Mouse (Mus musculus): ENCODE data around the gene Bcl2l11. TPM values are rescaled to one million over a fixed set of nuclear protein-coding genes. Genes with fewer than 3 reads are reported as not detected.
A peak's percentile ranks its signal among the peaks of the same experiment; 100 is the strongest.

Gene Bcl2l11
- polyA plus RNA-seq, 1 experiment from 2014 or later = 29.8 TPM

- no peaks in the 10 kb centered on the region for H3K36me3 ChIP-seq
- no peaks in the 10 kb centered on the region for H3K9me3 ChIP-seq (replicated peaks)
- no peaks in the 10 kb centered on the region for H3K27me3 ChIP-seq
- 94% methylated on average over 12 of the region's 12 CpGs for WGBS
- no peak overlapping the region for H3K9ac ChIP-seq
- H3K4me3 ChIP-seq (replicated peaks) = no peak overlapping the region
- no peak for ATAC-seq (replicated peaks; ENCODE audit: low FRiP score)
- H3K4me1 ChIP-seq = peaks cover 9% of the 10 kb centered on the region; the same call in 1 of the 2 replicates
- H3K4me2 ChIP-seq = no peak overlapping the region
- no peak overlapping the region for H3K27ac ChIP-seq
Observed at GRCm38 (mm10) chr2:128167930-128168329, 42.1 kb downstream of the Bcl2l11 start.

GRCm38 (mm10) chr2:128169486-128169885 lies 43.6 kb downstream of the Bcl2l11 start:
- no peaks in the 10 kb centered on the region for H3K36me3 ChIP-seq
- no peak for ATAC-seq (replicated peaks; ENCODE audit: low FRiP score)
- 85% methylated on average over 5 of the region's 5 CpGs for WGBS
- H3K27ac ChIP-seq = no peak overlapping the region
- H3K27me3 ChIP-seq = no peaks in the 10 kb centered on the region
- H3K9ac ChIP-seq = no peak overlapping the region
- peaks cover 21% of the 10 kb centered on the region for H3K4me1 ChIP-seq
- no peak overlapping the region for H3K4me3 ChIP-seq (replicated peaks)
- no peaks in the 10 kb centered on the region for H3K9me3 ChIP-seq (replicated peaks)
- H3K4me2 ChIP-seq = no peak overlapping the region

- no peaks in the 10 kb centered on the region for H3K9me3 ChIP-seq (replicated peaks)
- no peaks in the 10 kb centered on the region for H3K27me3 ChIP-seq
- no peak for ATAC-seq (replicated peaks; ENCODE audit: low FRiP score)
- no peaks in the 10 kb centered on the region for H3K36me3 ChIP-seq
- no peak overlapping the region for H3K4me3 ChIP-seq (replicated peaks)
- no peak overlapping the region for H3K4me2 ChIP-seq
- H3K4me1 ChIP-seq = peaks cover 24% of the 10 kb centered on the region
- no peak overlapping the region for H3K27ac ChIP-seq
- H3K9ac ChIP-seq = no peak overlapping the region
- WGBS = 84% methylated on average over 11 of the region's 11 CpGs
Observed at GRCm38 (mm10) chr2:128169972-128170371, 44.1 kb downstream of the Bcl2l11 start.

GRCm38 (mm10) chr2:128170614-128171013 lies 44.8 kb downstream of the Bcl2l11 start:
- H3K27ac ChIP-seq = no peak overlapping the region
- H3K4me2 ChIP-seq = no peak overlapping the region
- no peaks in the 10 kb centered on the region for H3K9me3 ChIP-seq (replicated peaks)
- WGBS = 90% methylated on average over 3 of the region's 3 CpGs
- no peaks in the 10 kb centered on the region for H3K27me3 ChIP-seq
- no peak for ATAC-seq (replicated peaks; ENCODE audit: low FRiP score)
- no peak overlapping the region for H3K9ac ChIP-seq
- H3K36me3 ChIP-seq = no peaks in the 10 kb centered on the region
- peaks cover 24% of the 10 kb centered on the region for H3K4me1 ChIP-seq
- H3K4me3 ChIP-seq (replicated peaks) = no peak overlapping the region

GRCm38 (mm10) chr2:128172266-128172665 lies 46.4 kb downstream of the Bcl2l11 start:
- no peak overlapping the region for H3K4me3 ChIP-seq (replicated peaks)
- H3K36me3 ChIP-seq = no peaks in the 10 kb centered on the region
- H3K9ac ChIP-seq = no peak overlapping the region
- 92% methylated on average over 5 of the region's 5 CpGs for WGBS
- H3K4me1 ChIP-seq = peaks cover 25% of the 10 kb centered on the region
- H3K4me2 ChIP-seq = no peak overlapping the region
- H3K27me3 ChIP-seq = no peaks in the 10 kb centered on the region
- H3K27ac ChIP-seq = no peak overlapping the region
- ATAC-seq (replicated peaks; ENCODE audit: low FRiP score) = no peak
- H3K9me3 ChIP-seq (replicated peaks) = no peaks in the 10 kb centered on the region

- no peaks in the 10 kb centered on the region for H3K36me3 ChIP-seq
- no peak overlapping the region for H3K4me2 ChIP-seq
- peaks cover 32% of the 10 kb centered on the region for H3K4me1 ChIP-seq
- H3K27me3 ChIP-seq = no peaks in the 10 kb centered on the region
- H3K27ac ChIP-seq = no peak overlapping the region
- no peak overlapping the region for H3K9ac ChIP-seq
- no peak for ATAC-seq (replicated peaks; ENCODE audit: low FRiP score)
- H3K9me3 ChIP-seq (replicated peaks) = no peaks in the 10 kb centered on the region
- no peak overlapping the region for H3K4me3 ChIP-seq (replicated peaks)
- WGBS = 30% methylated on average over 5 of the region's 5 CpGs
Observed at GRCm38 (mm10) chr2:128174176-128174575, 48.3 kb downstream of the Bcl2l11 start.

GRCm38 (mm10) chr2:128174604-128175342 lies 48.9 kb downstream of the Bcl2l11 start:
- ATAC-seq (replicated peaks; ENCODE audit: low FRiP score) = no peak
- Histone ChIP-seq H3K36me3 (no peaks in the 10 kb centered on the region), H3K9ac (no peak overlapping the region), H3K27ac (no peak overlapping the region), H3K27me3 (no peaks in the 10 kb centered on the region), H3K4me3 (replicated peaks) (no peak overlapping the region), H3K4me1 (peaks cover 38% of the 10 kb centered on the region), H3K4me2 (no peak overlapping the region), H3K9me3 (replicated peaks) (no peaks in the 10 kb centered on the region)
- WGBS = 40% methylated on average over 9 of the region's 9 CpGs

GRCm38 (mm10) chr2:128175625-128176024 lies 49.8 kb downstream of the Bcl2l11 start:
- H3K27ac ChIP-seq = no peak overlapping the region
- H3K4me1 ChIP-seq = peaks cover 44% of the 10 kb centered on the region
- no peak overlapping the region for H3K4me2 ChIP-seq
- no peaks in the 10 kb centered on the region for H3K36me3 ChIP-seq
- no peak for ATAC-seq (replicated peaks; ENCODE audit: low FRiP score)
- WGBS = 96% methylated on average over 6 of the region's 6 CpGs
- H3K4me3 ChIP-seq (replicated peaks) = no peak overlapping the region
- H3K9ac ChIP-seq = no peak overlapping the region
- H3K27me3 ChIP-seq = no peaks in the 10 kb centered on the region
- H3K9me3 ChIP-seq (replicated peaks) = no peaks in the 10 kb centered on the region

- WGBS = 40% methylated on average over 12 of the region's 12 CpGs
- Histone ChIP-seq H3K4me2 (peak overlapping the region; percentile 5; the same call in 1 of the 2 replicates), H3K36me3 (no peaks in the 10 kb centered on the region), H3K9ac (no peak overlapping the region), H3K9me3 (replicated peaks) (no peaks in the 10 kb centered on the region), H3K27me3 (no peaks in the 10 kb centered on the region), H3K27ac (peak overlapping the region; percentile 29; the same call in 1 of the 2 replicates), H3K4me3 (replicated peaks) (no peak overlapping the region), H3K4me1 (peaks cover 44% of the 10 kb centered on the region)
- no peak for ATAC-seq (replicated peaks; ENCODE audit: low FRiP score)
Observed at GRCm38 (mm10) chr2:128176391-128177044, 50.7 kb downstream of the Bcl2l11 start.

GRCm38 (mm10) chr2:128177241-128177661 lies 51.4 kb downstream of the Bcl2l11 start:
- Histone ChIP-seq H3K27me3 (no peaks in the 10 kb centered on the region), H3K9me3 (replicated peaks) (no peaks in the 10 kb centered on the region), H3K4me3 (replicated peaks) (no peak overlapping the region), H3K9ac (no peak overlapping the region), H3K27ac (0 out of 2 replicates have a peak overlapping the region, but pooled peaks have one; percentile 29), H3K4me2 (no peak overlapping the region), H3K4me1 (peaks cover 44% of the 10 kb centered on the region), H3K36me3 (no peaks in the 10 kb centered on the region)
- 68% methylated on average over 5 of the region's 5 CpGs for WGBS
- ATAC-seq (replicated peaks; ENCODE audit: low FRiP score) = no peak

- no peak for ATAC-seq (replicated peaks; ENCODE audit: low FRiP score)
- H3K27ac ChIP-seq = peak overlapping the region; percentile 11; the same call in 1 of the 2 replicates
- no peaks in the 10 kb centered on the region for H3K36me3 ChIP-seq
- H3K4me2 ChIP-seq = no peak overlapping the region
- no peaks in the 10 kb centered on the region for H3K9me3 ChIP-seq (replicated peaks)
- H3K4me1 ChIP-seq = peaks cover 34% of the 10 kb centered on the region
- H3K27me3 ChIP-seq = no peaks in the 10 kb centered on the region
- no peak overlapping the region for H3K4me3 ChIP-seq (replicated peaks)
- 69% methylated on average over 18 of the region's 18 CpGs for WGBS
- no peak overlapping the region for H3K9ac ChIP-seq
Observed at GRCm38 (mm10) chr2:128179126-128179807, 53.4 kb downstream of the Bcl2l11 start.

GRCm38 (mm10) chr2:128179808-128180379 lies 54.1 kb downstream of the Bcl2l11 start:
- H3K4me2 ChIP-seq = no peak overlapping the region
- H3K4me1 ChIP-seq = peaks cover 29% of the 10 kb centered on the region
- H3K9me3 ChIP-seq (replicated peaks) = no peaks in the 10 kb centered on the region
- H3K36me3 ChIP-seq = no peaks in the 10 kb centered on the region
- no peak overlapping the region for H3K4me3 ChIP-seq (replicated peaks)
- peak; percentile 43; the same call in 1 of the 2 replicates for ATAC-seq (replicated peaks; ENCODE audit: low FRiP score)
- peak overlapping the region; percentile 11; the same call in 1 of the 2 replicates for H3K27ac ChIP-seq
- no peak overlapping the region for H3K9ac ChIP-seq
- no peaks in the 10 kb centered on the region for H3K27me3 ChIP-seq
- WGBS = 23% methylated on average over 9 of the region's 9 CpGs
